Mouse (Mus musculus) lung, postnatal 0 days (tissue): ENCODE results near the gene Anapc15-ps. TPM values are rescaled to one million over a fixed set of nuclear protein-coding genes. Genes with fewer than 3 reads are reported as not detected.

Experiments
- ATAC-seq: fragments of 200-750 bp; cut with Nextera tagmentation; 2 replicates; pipeline ENCODE4 v1.8.0; 2017; ENCODE audit warnings: moderate library complexity
- DNase-seq: peaks from one replicate; pipeline ENCODE4 v3.0.0-alpha.2; 2016; ENCODE audit warnings: low spot score
- H3K27ac ChIP-seq: fragments of 300-500 bp; sonication (generic); 2 replicates; pipeline ENCODE4 v1.5.1; 2014; ENCODE audit warnings: antibody characterized with exemption, mild to moderate bottlenecking, low read length, mixed read lengths
- H3K27me3 ChIP-seq: fragments of 300-500 bp; sonication (generic); replicated peaks from 2 replicates; pipeline ENCODE4 v1.6.1; 2014; ENCODE audit warnings: low read length, mixed read lengths; ENCODE audit not compliant: insufficient read depth
- H3K36me3 ChIP-seq: fragments of 300-500 bp; sonication (generic); 2 replicates; pipeline ENCODE4 v1.6.1; 2014; ENCODE audit warnings: low read length, mixed read lengths; ENCODE audit not compliant: insufficient read depth
- H3K4me1 ChIP-seq: fragments of 300-500 bp; sonication (generic); 2 replicates; pipeline ENCODE4 v1.6.1; 2014; ENCODE audit warnings: antibody characterized with exemption, low read depth, low read length, mixed read lengths; ENCODE audit not compliant: insufficient read depth
- H3K4me2 ChIP-seq: fragments of 300-500 bp; sonication (generic); replicated peaks from 2 replicates; pipeline ENCODE4 v1.6.1; 2014; ENCODE audit warnings: low read depth, mild to moderate bottlenecking, low read length, moderate library complexity, mixed read lengths
- H3K4me3 ChIP-seq: fragments of 300-500 bp; sonication (generic); 2 replicates; pipeline ENCODE4 v1.5.1; 2014; ENCODE audit warnings: low read depth, low read length
- H3K9ac ChIP-seq: fragments of 300-500 bp; sonication (generic); replicated peaks from 2 replicates; pipeline ENCODE4 v1.6.1; 2014; ENCODE audit warnings: low read depth, mild to moderate bottlenecking
- H3K9me3 ChIP-seq: fragments of 300-500 bp; sonication (generic); 2 replicates; pipeline ENCODE4 v1.6.1; 2016; ENCODE audit warnings: low read length, mixed read lengths
- CTCF ChIP-seq: IDR thresholded peaks from 2 replicates; pipeline ENCODE4 v1.5.1; 2016; ENCODE audit warnings: antibody characterized with exemption, mild to moderate bottlenecking
- EP300 ChIP-seq: IDR thresholded peaks from 2 replicates; pipeline ENCODE4 v1.6.1; 2016; ENCODE audit warnings: antibody characterized with exemption, mild to moderate bottlenecking, control low read depth
- WGBS: fragments of 180-500 bp; shearing (Covaris S2); extraction: QIAGEN DNeasy Blood & Tissue Kit; methylation state at CpG from one replicate; pipeline ENCODE4 v1.1.7; 2014; 5-methylcytosine and 5-hydroxymethylcytosine counted together
- polyA plus RNA-seq: library from polyadenylated mRNA; unstranded; fragments of >200 nt; fragmentation: Nextera tagmentation; extraction: Ambion mirVana; gene quantifications from 2 replicates; pipeline ENCODE4 v1.2.1, GENCODE M21; 2015

The Anapc15-ps gene
- polyA plus RNA-seq, 1 experiment from 2014 or later, result not detected

- no peak for ATAC-seq
- DNase-seq, result no peak
- Histone ChIP-seq H3K4me3 (no peak overlapping the region), H3K27ac (no peak overlapping the region), H3K36me3 (no peaks in the 10 kb centered on the region), H3K4me2 (no peak overlapping the region), H3K9ac (no peak overlapping the region), H3K4me1 (no peaks in the 10 kb centered on the region), H3K27me3 (no peaks in the 10 kb centered on the region), H3K9me3 (no peaks in the 10 kb centered on the region)
- TF ChIP-seq CTCF (no peak), EP300 (no peak)
- 42% methylated on average over 6 of the region's 6 CpGs for WGBS
These were observed 14.4 kb downstream of the Anapc15-ps start for GRCm38 (mm10) chr10:95658836-95659343.

- DNase-seq (no peak), ATAC-seq (no peak)
- WGBS, result 73% methylated on average over 10 of the region's 10 CpGs
- Histone ChIP-seq H3K27me3 (no peaks in the 10 kb centered on the region), H3K4me2 (no peak overlapping the region), H3K27ac (no peak overlapping the region), H3K9ac (no peak overlapping the region), H3K36me3 (no peaks in the 10 kb centered on the region), H3K4me3 (no peak overlapping the region), H3K4me1 (no peaks in the 10 kb centered on the region), H3K9me3 (no peaks in the 10 kb centered on the region)
- TF ChIP-seq EP300 (no peak), CTCF (no peak)
These were observed 16.7 kb downstream of the Anapc15-ps start for GRCm38 (mm10) chr10:95656236-95657225.

DNA sequence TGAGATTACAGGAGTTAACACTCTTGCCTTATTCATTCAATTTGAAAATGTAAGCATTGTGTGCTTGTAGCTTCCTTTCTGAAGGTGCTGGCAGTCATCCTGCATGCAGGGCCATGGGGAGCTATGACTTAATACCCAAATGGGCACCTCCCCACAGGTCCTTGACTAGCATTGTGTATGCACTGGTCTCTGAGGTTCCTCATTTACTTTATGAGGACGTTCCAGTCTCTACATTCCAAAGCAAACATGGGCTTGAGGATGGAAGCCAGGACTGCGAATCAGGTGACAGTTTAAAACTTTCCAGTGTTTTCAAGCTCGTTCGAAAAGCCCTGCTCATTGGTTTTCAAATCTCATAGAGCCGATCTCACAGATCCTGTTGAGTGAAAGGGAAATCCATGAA is 21.1 kb downstream of the Anapc15-ps start:
- TF ChIP-seq CTCF (no peak), EP300 (no peak)
- DNase-seq (no peak), ATAC-seq (no peak)
- no peaks in the 10 kb centered on the region for H3K9me3 ChIP-seq
- no peak overlapping the region for H3K9ac ChIP-seq
- WGBS, result 83% methylated on average over 5 of the region's 5 CpGs
- H3K4me1 ChIP-seq, result no peaks in the 10 kb centered on the region
- no peak overlapping the region for H3K4me3 ChIP-seq
- H3K4me2 ChIP-seq, result no peak overlapping the region
- H3K36me3 ChIP-seq, result no peaks in the 10 kb centered on the region
- H3K27ac ChIP-seq, result no peak overlapping the region
- H3K27me3 ChIP-seq, result no peaks in the 10 kb centered on the region

DNA sequence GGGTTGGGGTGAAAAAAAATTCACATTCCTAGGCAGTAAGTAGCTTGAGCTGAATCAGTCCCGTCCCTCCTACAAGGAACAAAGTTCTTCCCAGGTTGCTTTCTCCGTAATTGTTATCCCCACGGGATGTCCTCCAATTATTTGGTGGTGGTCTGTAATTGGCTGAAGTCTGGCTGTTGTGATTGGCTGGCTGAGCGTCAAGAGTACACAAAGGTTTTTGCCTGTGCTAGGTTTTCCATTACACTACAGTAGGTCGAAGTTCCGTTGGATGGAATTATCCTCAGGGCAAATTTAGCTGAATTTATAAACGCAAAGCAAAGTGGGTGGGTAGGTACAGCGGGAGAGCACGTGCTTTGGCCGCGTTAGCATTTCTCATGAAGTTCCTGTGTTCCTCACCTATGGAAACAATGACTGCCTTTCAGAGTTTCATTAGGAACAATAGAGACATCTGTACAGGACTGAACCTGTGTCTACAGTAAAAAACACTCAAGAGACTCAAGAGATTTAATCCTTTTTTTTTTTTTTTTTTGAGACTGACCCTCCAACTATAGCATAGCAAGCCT is 24.8 kb downstream of the Anapc15-ps start:
- Histone ChIP-seq H3K4me3 (no peak overlapping the region), H3K9me3 (no peaks in the 10 kb centered on the region), H3K27me3 (no peaks in the 10 kb centered on the region), H3K36me3 (no peaks in the 10 kb centered on the region), H3K27ac (no peak overlapping the region), H3K9ac (no peak overlapping the region), H3K4me1 (no peaks in the 10 kb centered on the region), H3K4me2 (no peak overlapping the region)
- WGBS, result 84% methylated on average over 11 of the region's 11 CpGs
- DNase-seq (no peak), ATAC-seq (no peak)
- TF ChIP-seq CTCF (no peak), EP300 (no peak)

- Histone ChIP-seq H3K4me3 (no peak overlapping the region), H3K9ac (no peak overlapping the region), H3K27ac (no peak overlapping the region), H3K36me3 (no peaks in the 10 kb centered on the region), H3K27me3 (no peaks in the 10 kb centered on the region), H3K4me2 (no peak overlapping the region), H3K4me1 (no peaks in the 10 kb centered on the region), H3K9me3 (no peaks in the 10 kb centered on the region)
- WGBS, result 45% methylated on average over 9 of the region's 9 CpGs
- ATAC-seq (no peak), DNase-seq (no peak)
- no peak for TF ChIP-seq EP300
These were observed 26.1 kb downstream of the Anapc15-ps start for GRCm38 (mm10) chr10:95647128-95647527.

- Histone ChIP-seq H3K9ac (no peak overlapping the region), H3K27ac (no peak overlapping the region), H3K4me2 (no peak overlapping the region), H3K9me3 (no peaks in the 10 kb centered on the region), H3K4me1 (no peaks in the 10 kb centered on the region), H3K27me3 (no peaks in the 10 kb centered on the region), H3K4me3 (no peak overlapping the region), H3K36me3 (no peaks in the 10 kb centered on the region)
- ATAC-seq (no peak), DNase-seq (no peak)
- WGBS, result 85% methylated on average over 10 of the region's 10 CpGs
- TF ChIP-seq CTCF, result no peak
- TF ChIP-seq EP300, result no peak
These were observed 26.7 kb downstream of the Anapc15-ps start for GRCm38 (mm10) chr10:95646576-95646975.
